Mouse (Mus musculus): Measurements from ENCODE around the gene Gm20388. TPM values are rescaled to one million over a fixed set of nuclear protein-coding genes. Genes with fewer than 3 reads are reported as not detected.
A peak's percentile ranks its signal among the peaks of the same experiment; 100 is the strongest.

The Gm20388 gene
- total RNA-seq, 2 experiments from 2014 or later = 11.4 to 18.1 TPM

DNA sequence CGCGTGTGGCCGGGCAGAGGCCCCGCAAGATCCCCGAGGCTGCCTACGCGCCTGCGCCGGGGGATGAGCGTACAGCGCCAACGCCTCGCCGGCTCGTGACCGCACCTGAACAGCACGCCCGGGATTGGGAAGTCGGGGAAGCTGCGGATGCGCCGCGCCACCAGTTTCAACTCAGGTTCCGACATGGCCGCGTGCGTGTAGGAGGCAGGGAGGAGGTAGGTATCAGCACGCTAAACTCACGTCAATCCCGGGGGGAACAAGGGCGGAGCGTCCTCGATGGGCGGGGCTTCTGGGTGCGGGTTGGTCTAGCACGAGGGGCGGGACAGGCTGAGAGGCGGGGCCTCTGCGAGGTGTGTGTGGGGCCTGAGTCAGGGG lies 2666.0 kb downstream of the Gm20388 start, which contains the start of gene Aprt:
TSS of gene Aprt (minus strand) at position 262 of the 375 bp plus-strand sequence.
- peak; percentile 92 for ATAC-seq (replicated peaks; ENCODE audit: low FRiP score, low TSS enrichment, poor library complexity, severe bottlenecking)

GRCm38 (mm10) chr8:122577116-122577515 lies 2666.5 kb downstream of the Gm20388 start:
- ATAC-seq (replicated peaks; ENCODE audit: low FRiP score, low TSS enrichment, poor library complexity, severe bottlenecking) = no peak

- ATAC-seq (replicated peaks; ENCODE audit: low FRiP score, low TSS enrichment, poor library complexity, severe bottlenecking) = no peak
These were observed 2668.6 kb downstream of the Gm20388 start for GRCm38 (mm10) chr8:122579196-122579595.

- no peak for ATAC-seq (replicated peaks; ENCODE audit: low FRiP score, low TSS enrichment, poor library complexity, severe bottlenecking)
These were observed 2670.3 kb downstream of the Gm20388 start for GRCm38 (mm10) chr8:122580926-122581325.

DNA sequence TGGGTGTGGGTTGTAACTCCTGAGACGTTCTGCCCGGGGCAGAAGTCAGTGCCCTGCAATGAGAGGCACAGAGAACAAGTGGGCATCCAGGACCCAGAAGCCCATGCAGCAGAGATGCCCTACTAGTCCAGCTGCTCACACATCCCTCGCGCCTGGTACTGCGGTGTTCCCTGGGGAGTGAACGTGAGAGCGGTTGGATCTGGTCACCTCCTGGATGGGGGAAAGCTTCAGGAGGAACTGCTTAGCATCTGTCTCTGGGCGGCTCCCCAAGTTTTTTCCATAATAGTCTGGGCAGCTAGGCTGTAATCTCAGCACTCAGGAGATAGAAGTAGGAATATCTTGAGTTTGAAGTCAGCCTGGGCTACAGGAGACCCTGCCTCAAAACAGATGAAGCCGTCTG lies 2674.3 kb downstream of the Gm20388 start:
- no peak for ATAC-seq (replicated peaks; ENCODE audit: low FRiP score, low TSS enrichment, poor library complexity, severe bottlenecking)

DNA sequence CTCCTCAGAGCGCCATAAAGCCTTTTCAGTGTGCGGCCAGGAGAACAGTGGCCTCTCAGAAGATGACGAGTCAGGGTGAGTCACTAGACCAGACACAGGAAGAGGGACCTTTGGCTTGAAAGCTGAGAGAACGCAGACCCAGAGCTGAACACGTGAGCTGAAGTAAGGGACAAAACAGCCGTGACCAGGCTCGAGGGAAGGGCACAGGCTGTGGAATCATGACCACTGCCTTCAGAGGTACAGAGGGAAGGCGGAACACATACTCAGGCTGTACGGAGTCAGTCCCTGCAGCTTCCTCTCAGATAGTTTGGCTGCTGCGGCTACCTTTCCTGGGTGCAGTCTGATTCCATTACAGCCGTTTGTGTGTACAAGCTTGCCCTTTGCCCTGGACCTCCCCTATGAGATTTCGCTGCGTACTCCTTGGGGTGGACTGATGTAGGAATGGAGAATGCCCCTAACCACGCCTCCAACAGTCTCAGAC lies 2674.8 kb downstream of the Gm20388 start:
- no peak for ATAC-seq (replicated peaks; ENCODE audit: low FRiP score, low TSS enrichment, poor library complexity, severe bottlenecking)

DNA sequence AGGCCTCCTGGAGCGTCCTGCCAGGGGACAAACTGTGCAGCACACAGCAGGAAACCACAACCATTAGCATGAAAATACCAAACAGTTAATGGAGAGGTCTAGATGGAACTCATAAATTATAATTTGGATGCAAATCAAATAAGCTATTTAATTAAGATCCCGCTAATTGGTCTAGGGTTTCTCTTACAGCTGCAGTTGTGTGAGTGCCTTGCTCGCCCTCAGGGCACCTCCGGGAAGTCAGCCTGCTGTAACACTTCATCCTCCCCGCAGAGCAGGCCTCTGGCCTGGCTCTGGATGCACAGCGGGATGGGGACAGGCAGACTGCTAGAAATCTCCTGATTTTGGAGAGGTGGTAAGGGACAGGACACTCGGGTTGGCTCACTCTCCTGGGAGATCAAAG lies 2675.5 kb downstream of the Gm20388 start:
- ATAC-seq (replicated peaks; ENCODE audit: low FRiP score, low TSS enrichment, poor library complexity, severe bottlenecking) = no peak

- no peak for ATAC-seq (replicated peaks; ENCODE audit: low FRiP score, low TSS enrichment, poor library complexity, severe bottlenecking)
These were observed 2676.1 kb downstream of the Gm20388 start for GRCm38 (mm10) chr8:122586749-122587148.

GRCm38 (mm10) chr8:122593240-122593639 lies 2682.6 kb downstream of the Gm20388 start:
- 0 out of 2 replicates have a peak, but pooled peaks have one; percentile 14 for ATAC-seq (replicated peaks; ENCODE audit: low FRiP score, low TSS enrichment, poor library complexity, severe bottlenecking)

DNA sequence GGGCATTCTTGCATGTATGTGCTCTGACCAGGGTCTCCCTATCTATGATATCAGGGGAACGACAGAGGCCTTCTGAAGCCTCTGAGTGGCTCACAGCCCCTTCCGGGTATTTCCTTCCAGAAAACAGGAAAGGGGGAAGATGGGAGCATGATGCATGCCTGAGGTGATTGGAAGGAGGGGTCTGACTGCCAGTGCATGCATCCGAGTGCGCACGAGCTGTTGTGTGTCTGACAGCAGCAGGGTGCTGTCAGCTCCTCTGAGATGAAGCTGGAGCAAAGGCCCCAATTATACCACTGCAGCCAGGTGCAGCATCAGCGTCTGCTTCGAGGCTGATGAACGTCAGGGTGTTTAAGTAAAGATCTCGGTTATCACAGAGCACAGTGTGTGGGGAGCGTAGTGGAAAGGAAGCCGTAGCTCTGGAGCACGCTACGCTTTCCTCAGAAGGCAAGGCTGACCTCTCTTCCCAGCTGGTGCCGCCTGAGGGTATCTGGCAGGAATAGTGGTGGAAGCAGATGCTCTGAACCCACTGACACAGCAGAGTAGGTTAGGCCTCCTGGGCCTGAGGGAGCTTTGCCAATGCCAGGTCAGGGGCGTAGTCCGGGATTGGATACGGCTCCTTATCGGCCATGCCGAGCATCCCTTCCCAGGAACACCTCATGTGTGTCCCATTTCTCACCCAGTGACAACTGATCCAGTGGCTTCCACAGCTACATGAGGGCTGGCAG lies 2683.3 kb downstream of the Gm20388 start:
- ATAC-seq (replicated peaks; ENCODE audit: low FRiP score, low TSS enrichment, poor library complexity, severe bottlenecking) = no peak

GRCm38 (mm10) chr8:122596031-122596430 lies 2685.4 kb downstream of the Gm20388 start:
- no peak for ATAC-seq (replicated peaks; ENCODE audit: low FRiP score, low TSS enrichment, poor library complexity, severe bottlenecking)

- no peak for ATAC-seq (replicated peaks; ENCODE audit: low FRiP score, low TSS enrichment, poor library complexity, severe bottlenecking)
These were observed 2690.0 kb downstream of the Gm20388 start for GRCm38 (mm10) chr8:122600666-122601065.

DNA sequence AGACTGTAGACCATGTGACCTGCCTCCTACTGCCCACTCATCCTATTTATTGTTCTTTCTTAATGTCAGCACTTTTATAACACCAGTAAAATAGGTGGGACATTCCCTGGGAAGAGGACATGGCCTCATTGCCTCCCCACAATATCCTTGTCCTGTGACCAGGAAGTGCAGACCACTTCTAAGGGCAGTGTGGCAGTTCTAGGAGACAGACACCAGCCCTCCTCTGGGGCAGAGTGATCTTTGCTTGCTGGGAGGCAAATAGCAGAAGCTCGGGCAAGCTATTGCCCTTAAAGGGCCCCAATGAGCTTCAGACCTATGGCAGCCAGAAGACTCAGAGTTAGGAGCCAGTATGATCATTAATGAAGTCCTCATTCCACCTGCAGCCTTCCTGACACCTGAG lies 2694.0 kb downstream of the Gm20388 start:
- ATAC-seq (replicated peaks; ENCODE audit: low FRiP score, low TSS enrichment, poor library complexity, severe bottlenecking) = no peak

- no peak for ATAC-seq (replicated peaks; ENCODE audit: low FRiP score, low TSS enrichment, poor library complexity, severe bottlenecking)
These were observed 2694.7 kb downstream of the Gm20388 start for GRCm38 (mm10) chr8:122605367-122605766.

GRCm38 (mm10) chr8:122606810-122607209 lies 2696.2 kb downstream of the Gm20388 start:
- ATAC-seq (replicated peaks; ENCODE audit: low FRiP score, low TSS enrichment, poor library complexity, severe bottlenecking) = no peak

- no peak for ATAC-seq (replicated peaks; ENCODE audit: low FRiP score, low TSS enrichment, poor library complexity, severe bottlenecking)
These were observed 2699.6 kb downstream of the Gm20388 start for GRCm38 (mm10) chr8:122610209-122610608.

GRCm38 (mm10) chr8:122610612-122611277 lies 2700.1 kb downstream of the Gm20388 start:
- peak; percentile 41 for ATAC-seq (replicated peaks; ENCODE audit: low FRiP score, low TSS enrichment, poor library complexity, severe bottlenecking)

DNA sequence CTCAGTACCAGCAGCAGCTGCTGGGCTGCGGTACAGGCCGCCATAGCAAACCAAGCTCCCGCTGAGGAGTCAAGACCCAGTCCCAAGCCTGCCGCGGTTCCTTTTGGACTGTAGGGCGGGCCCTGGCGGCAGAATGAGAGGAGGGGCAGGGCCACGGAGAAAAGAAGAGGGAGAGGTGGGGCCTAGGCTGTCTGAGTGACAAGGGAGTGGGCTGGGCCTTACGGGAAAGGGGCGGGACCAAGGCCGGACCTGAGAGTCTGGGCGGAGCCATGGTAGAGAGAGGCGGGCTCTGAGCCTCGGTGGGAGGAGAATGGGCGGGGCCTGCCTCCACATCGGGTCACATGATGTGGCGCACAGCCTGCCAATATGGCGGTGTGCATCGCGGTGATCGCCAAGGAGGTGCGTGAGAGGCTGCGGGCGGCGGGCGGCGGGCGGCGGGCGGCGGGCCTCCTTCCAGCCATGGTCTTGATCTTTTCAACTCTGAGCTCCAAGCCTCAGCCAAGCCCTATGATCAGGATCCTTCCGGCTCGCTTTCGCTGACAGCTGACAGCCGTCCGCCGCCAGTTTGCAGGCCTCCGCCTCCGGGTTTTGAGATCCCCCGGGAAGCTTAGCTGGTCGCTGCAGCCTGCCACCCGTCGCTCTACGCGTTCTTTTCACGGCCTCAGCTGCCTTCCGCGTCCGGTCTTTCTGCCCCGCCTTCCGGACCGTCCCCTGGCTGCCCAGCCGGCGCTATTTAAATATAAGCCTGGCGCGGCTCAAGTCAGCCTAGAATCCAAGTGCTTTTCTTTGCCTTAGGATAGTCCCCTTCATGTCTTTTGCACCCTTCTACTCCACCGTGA lies 2700.9 kb downstream of the Gm20388 start, which contains the start of the genes Galns and Trappc2l:
TSS of gene Galns (minus strand) at position 169 of the 839 bp plus-strand sequence.
TSS of gene Trappc2l (plus strand) at position 346 of the 839 bp plus-strand sequence.
- ATAC-seq (replicated peaks; ENCODE audit: low FRiP score, low TSS enrichment, poor library complexity, severe bottlenecking) = peak; percentile 97

- ATAC-seq (replicated peaks; ENCODE audit: low FRiP score, low TSS enrichment, poor library complexity, severe bottlenecking) = no peak
These were observed 2705.7 kb downstream of the Gm20388 start for GRCm38 (mm10) chr8:122616181-122616905.

All from megakaryocyte-erythroid progenitor cell, adult 5-6 weeks (primary cell).